Mouse (Mus musculus) hindbrain, embryonic 10.5 days (tissue): ENCODE data around the gene Chit1. TPM values are rescaled to one million over a fixed set of nuclear protein-coding genes. Genes with fewer than 3 reads are reported as not detected.

Experiments
- polyA plus RNA-seq: library from polyadenylated mRNA; unstranded; fragments of >200 nt; fragmentation: Nextera tagmentation; extraction: Ambion mirVana; gene quantifications from 2 replicates; pipeline ENCODE4 v1.2.1, GENCODE M21; 2016

Gene Chit1
- polyA plus RNA-seq, 1 experiment from 2014 or later: not detected

Other genes with a start within 250 kb of the Chit1 start
- 2.1 and 3.6 TPM in 2 replicates for gene Optc, start 203.2 kb upstream of the Chit1 start, polyA plus RNA-seq
- 0.71 and 1.7 TPM in 2 replicates for gene Prelp, start 189.8 kb upstream of the Chit1 start, polyA plus RNA-seq
- gene Fmod, start 74.0 kb upstream of the Chit1 start, polyA plus RNA-seq: 3.6 and 9.8 TPM in 2 replicates
- gene Btg2, start 32.1 kb upstream of the Chit1 start, polyA plus RNA-seq: 100.0 and 117 TPM in 2 replicates
- 1.5 and 3.4 TPM in 2 replicates for gene Chil1, start 70.9 kb downstream of the Chit1 start, polyA plus RNA-seq
- 0.21 and 0.39 TPM in 2 replicates for gene Mybph, start 82.2 kb downstream of the Chit1 start, polyA plus RNA-seq
- gene Adora1, start 124.2 kb downstream of the Chit1 start, polyA plus RNA-seq: 0.37 and 0.46 TPM in 2 replicates
- 0.14 and 0.33 TPM in 2 replicates for gene Myog, start 178.7 kb downstream of the Chit1 start, polyA plus RNA-seq
- gene Ppfia4, start 221.7 kb downstream of the Chit1 start, polyA plus RNA-seq: 3.2 and 4.1 TPM in 2 replicates